Mouse (Mus musculus) midbrain, embryonic 10.5 days (tissue): Measurements from ENCODE around the gene H2afv. TPM values are rescaled to one million over a fixed set of nuclear protein-coding genes. Genes with fewer than 3 reads are reported as not detected.
A peak's percentile ranks its signal among the peaks of the same experiment; 100 is the strongest.
"Not testable (repeated sequence)": the region's sequence is repeated elsewhere in the genome, so short reads cannot be mapped to it uniquely, and the experiment has no call there.

Experiments used
- DNase-seq: peaks from one replicate; pipeline ENCODE4 v3.0.0-alpha.2; 2017; ENCODE audit warnings: low spot score
- H3K27ac ChIP-seq: fragments of 300-500 bp; sonication (generic); replicated peaks from 2 replicates; pipeline ENCODE4 v1.5.1; 2016; ENCODE audit warnings: mild to moderate bottlenecking
- H3K27me3 ChIP-seq: fragments of 300-500 bp; sonication (generic); 2 replicates; pipeline ENCODE4 v1.6.1; 2016; ENCODE audit warnings: low read depth, mild to moderate bottlenecking; ENCODE audit not compliant: poor library complexity, severe bottlenecking
- H3K36me3 ChIP-seq: fragments of 300-500 bp; sonication (generic); 2 replicates; pipeline ENCODE4 v1.6.1; 2016; ENCODE audit warnings: mild to moderate bottlenecking, moderate library complexity
- H3K4me1 ChIP-seq: fragments of 300-500 bp; sonication (generic); 2 replicates; pipeline ENCODE4 v1.6.1; 2016
- H3K4me3 ChIP-seq: fragments of 300-500 bp; sonication (generic); 2 replicates; pipeline ENCODE4 v1.5.1; 2016; ENCODE audit warnings: mild to moderate bottlenecking, moderate library complexity
- H3K9me3 ChIP-seq: fragments of 300-500 bp; sonication (generic); replicated peaks from 2 replicates; pipeline ENCODE4 v1.6.1; 2016; ENCODE audit warnings: mild to moderate bottlenecking
- WGBS: fragments of 180-500 bp; shearing (Covaris S2); methylation state at CpG from one replicate; pipeline ENCODE4 v1.1.7; 2016; 5-methylcytosine and 5-hydroxymethylcytosine counted together
- polyA plus RNA-seq: library from polyadenylated mRNA; unstranded; fragments of >200 nt; fragmentation: Nextera tagmentation; extraction: Ambion mirVana; gene quantifications from 2 replicates; pipeline ENCODE4 v1.2.1, GENCODE M21; 2016

H2afv gene
- polyA plus RNA-seq, 1 experiment from 2014 or later: 961 TPM

DNA sequence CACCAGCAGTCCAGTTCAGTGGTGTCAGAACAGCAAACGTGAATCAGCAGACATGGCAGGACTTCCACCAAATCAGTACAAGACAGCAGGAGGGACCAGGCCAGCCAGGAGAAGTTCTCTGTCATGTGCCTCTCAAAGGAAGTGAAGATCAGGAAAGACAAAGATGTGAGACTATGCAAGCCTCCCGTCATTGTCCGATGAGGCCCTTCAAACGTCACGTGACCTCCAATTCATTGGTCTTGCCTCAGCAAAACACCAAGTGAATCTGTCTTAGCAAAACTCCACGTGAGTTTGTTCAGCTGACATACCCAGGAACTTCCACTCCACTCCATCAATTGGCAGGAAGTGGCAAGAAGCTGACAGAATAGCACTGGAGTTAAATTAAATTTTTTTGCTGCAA is 11.8 kb upstream of the H2afv start:
- Histone ChIP-seq H3K27me3 (no peaks in the 10 kb centered on the region), H3K9me3 (no peaks in the 10 kb centered on the region), H3K4me1 (no peaks in the 10 kb centered on the region), H3K36me3 (no peaks in the 10 kb centered on the region), H3K4me3 (no peak overlapping the region), H3K27ac (no peak overlapping the region)
- DNase-seq: no peak
- WGBS: 87% methylated on average over 6 of the region's 6 CpGs

DNA sequence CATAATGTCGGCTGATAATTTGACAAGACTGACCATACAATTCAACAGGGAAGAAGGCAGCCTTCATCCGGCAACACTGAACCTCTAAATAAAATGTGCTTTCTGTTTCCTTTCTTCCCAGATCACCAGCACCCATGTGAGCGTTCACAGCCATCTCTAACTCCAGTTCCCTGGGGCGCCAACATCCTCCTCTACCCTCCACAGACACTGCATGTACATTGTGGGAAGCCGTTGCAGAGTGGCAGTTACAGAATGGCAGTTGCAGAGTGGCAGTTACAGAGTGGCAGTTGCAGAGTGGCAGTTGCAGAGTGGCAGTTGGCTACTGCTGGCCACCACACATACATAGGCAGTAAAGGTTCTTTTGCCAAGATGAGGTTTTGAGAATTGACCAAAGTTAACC is 3.9 kb upstream of the H2afv start:
- DNase-seq, H3K27ac ChIP-seq, H3K36me3 ChIP-seq, H3K27me3 ChIP-seq, H3K4me1 ChIP-seq, H3K4me3 ChIP-seq, H3K9me3 ChIP-seq: not testable (repeated sequence)
- 94% methylated on average over 5 of the region's 5 CpGs for WGBS

DNA sequence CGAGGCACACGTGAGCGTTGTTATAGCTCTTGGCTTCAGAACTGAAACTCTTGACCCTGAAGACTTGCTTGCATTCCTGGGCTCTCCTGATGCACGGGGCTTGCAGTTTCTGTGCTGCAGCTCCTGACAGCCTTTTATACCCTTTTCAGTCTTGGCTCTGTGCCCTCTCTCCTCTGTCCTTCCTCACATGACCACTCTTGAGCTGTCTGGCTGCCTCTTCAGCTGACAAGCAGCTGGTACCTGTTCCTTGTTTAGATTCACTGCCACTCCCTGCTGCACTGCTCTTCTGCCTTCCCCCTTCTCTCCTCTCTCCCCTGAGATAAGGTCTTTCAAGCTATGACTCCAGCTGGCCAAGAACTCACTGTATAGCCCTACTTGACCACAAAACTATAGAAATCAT is 3.2 kb upstream of the H2afv start:
- Histone ChIP-seq H3K36me3 (peaks cover 2% of the 10 kb centered on the region; the same call in 1 of the 2 replicates), H3K27me3 (no peaks in the 10 kb centered on the region), H3K4me1 (peaks cover 13% of the 10 kb centered on the region), H3K4me3 (no peak overlapping the region), H3K9me3 (no peaks in the 10 kb centered on the region), H3K27ac (no peak overlapping the region)
- no peak for DNase-seq
- 94% methylated on average over 4 of the region's 4 CpGs for WGBS

DNA sequence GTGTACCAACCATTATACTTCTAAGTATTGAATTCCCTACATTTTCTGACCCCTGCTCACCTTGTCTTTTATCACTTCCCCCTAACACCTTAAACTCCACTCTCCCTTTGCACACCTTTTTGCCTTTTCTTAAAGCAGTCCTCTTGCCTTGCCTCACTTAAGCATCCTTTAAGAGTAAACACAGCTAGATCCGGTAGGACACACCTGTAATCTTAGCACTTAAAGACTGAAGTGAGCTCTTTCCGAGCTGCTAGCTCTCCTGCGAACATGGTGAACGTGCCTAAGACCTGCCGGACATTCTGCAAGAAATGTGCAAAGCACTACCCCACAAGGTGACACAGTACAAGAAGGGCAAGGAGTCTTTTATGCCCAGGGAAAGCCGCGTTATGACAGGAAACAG is 1.7 kb upstream of the H2afv start:
- H3K36me3 ChIP-seq: peaks cover 16% of the 10 kb centered on the region
- no peaks in the 10 kb centered on the region for H3K27me3 ChIP-seq
- DNase-seq: no peak
- H3K9me3 ChIP-seq: no peaks in the 10 kb centered on the region
- peaks cover 14% of the 10 kb centered on the region for H3K4me1 ChIP-seq
- H3K27ac ChIP-seq: no peak overlapping the region
- no peak overlapping the region for H3K4me3 ChIP-seq
- 93% methylated on average over 7 of the region's 7 CpGs for WGBS

DNA sequence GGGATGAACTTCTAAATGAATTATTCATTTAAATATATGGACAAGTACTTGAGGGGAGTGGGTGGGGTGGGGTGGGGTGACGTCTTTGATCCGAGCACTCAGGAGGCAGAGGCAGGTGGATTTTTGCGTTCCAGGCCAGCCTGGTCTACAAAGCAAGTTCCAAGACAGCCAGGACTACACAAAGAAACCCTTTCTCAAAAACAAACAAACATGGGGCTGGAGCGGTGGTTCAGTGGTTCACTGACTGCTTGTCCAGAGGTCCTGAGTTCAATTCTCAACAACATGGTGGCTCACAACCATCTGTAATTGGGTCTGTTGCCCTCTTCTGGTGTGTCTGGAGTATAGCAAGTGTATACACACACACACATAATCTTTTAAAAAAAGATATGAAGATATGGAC is 1.2 kb upstream of the H2afv start:
- Histone ChIP-seq H3K4me1 (peaks cover 14% of the 10 kb centered on the region), H3K9me3 (no peaks in the 10 kb centered on the region), H3K27me3 (no peaks in the 10 kb centered on the region), H3K4me3 (no peak overlapping the region), H3K36me3 (peaks cover 20% of the 10 kb centered on the region), H3K27ac (peak overlapping the region; percentile 97)
- WGBS: 84% methylated on average over 4 of the region's 4 CpGs
- no peak for DNase-seq

DNA sequence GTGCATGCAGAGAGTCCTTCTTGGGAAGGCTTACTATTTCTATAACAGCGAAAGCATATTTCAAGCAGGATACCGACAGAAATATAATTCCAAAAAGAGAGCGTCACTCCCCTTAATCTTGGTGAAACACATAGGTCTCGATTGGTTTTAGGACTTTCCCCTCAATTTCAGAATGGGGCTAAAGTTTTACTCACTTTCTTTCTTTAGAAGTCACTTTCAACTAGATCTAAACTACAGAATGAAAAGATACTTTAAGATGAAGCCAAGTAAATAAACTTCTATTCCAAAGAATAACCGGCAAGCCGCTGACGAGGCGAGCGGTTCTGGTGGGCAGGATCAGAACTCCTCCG is 541 bp downstream of the H2afv start:
- DNase-seq: no peak
- no peaks in the 10 kb centered on the region for H3K9me3 ChIP-seq
- peak overlapping the region; percentile 97 for H3K27ac ChIP-seq
- H3K4me3 ChIP-seq: peak overlapping the region; percentile 75
- WGBS: 0% methylated on average over 10 of the region's 10 CpGs
- no peaks in the 10 kb centered on the region for H3K27me3 ChIP-seq
- H3K4me1 ChIP-seq: peaks cover 14% of the 10 kb centered on the region
- H3K36me3 ChIP-seq: peaks cover 34% of the 10 kb centered on the region

DNA sequence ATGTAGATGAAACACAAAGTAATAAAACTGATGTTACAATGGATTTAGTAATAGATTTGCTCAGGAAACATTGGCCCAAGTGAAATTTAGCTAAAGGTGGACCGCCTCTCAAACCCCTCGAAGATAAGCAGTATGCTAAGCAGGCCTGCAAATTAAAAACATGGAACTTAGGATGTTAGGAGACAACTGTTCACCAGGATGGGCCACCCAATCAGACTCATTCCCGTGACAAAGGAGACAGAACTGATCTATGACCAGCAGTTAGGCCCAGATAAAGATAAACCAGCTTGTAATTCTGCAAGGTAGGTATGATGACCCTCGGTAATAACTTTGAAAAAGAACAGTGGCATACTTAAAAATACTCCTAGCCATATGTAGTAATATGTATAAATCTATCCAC is 1.1 kb downstream of the H2afv start:
- WGBS: 75% methylated on average over 4 of the region's 4 CpGs
- peak overlapping the region; percentile 75 for H3K4me3 ChIP-seq
- peak overlapping the region; percentile 97 for H3K27ac ChIP-seq
- H3K4me1 ChIP-seq: peaks cover 14% of the 10 kb centered on the region
- H3K9me3 ChIP-seq: no peaks in the 10 kb centered on the region
- no peak for DNase-seq
- H3K36me3 ChIP-seq: peaks cover 40% of the 10 kb centered on the region
- no peaks in the 10 kb centered on the region for H3K27me3 ChIP-seq

DNA sequence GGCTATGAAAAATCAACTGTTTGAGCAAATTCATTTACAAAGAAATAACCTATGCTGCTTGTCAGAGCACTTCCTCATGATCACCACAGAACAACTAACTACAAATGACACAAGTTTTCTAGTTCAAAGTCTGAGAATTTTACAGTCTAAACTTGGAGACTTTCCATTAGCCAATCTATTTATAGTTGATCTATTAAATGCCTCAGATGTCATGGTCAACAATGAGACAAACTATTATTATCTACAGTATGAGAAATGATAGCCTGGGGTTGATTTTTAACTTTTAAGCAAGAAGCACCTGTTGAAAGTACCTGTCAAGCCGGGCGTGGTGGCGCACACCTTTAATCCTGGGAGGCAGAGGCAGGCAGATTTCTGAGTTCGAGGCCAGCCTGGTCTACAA is 1.7 kb downstream of the H2afv start:
- Histone ChIP-seq H3K9me3 (no peaks in the 10 kb centered on the region), H3K4me3 (peak overlapping the region; percentile 75), H3K4me1 (peaks cover 14% of the 10 kb centered on the region), H3K27ac (no peak overlapping the region), H3K27me3 (no peaks in the 10 kb centered on the region), H3K36me3 (peaks cover 46% of the 10 kb centered on the region)
- DNase-seq: no peak
- WGBS: 96% methylated on average over 4 of the region's 4 CpGs

DNA sequence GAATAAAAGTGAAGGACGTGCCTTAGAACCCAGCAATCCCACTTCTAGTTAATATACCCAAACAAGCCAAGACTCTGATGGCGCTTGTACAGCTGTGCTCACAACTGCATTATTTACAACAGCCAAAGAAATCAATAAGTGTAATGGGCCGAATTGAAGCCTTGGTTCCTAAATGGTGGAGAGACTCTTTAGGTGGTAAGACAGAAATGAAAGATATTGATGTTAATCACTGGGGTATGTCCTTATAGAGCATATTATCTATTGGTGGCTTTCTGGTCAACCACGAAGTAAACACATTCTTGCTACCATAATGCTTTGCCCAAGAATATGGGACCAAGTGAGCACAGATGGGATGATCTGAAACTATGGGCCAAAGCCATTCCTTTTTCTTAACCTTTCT is 4.1 kb downstream of the H2afv start:
- no peaks in the 10 kb centered on the region for H3K9me3 ChIP-seq
- H3K27me3 ChIP-seq: no peaks in the 10 kb centered on the region
- H3K4me1 ChIP-seq: peaks cover 11% of the 10 kb centered on the region
- DNase-seq: no peak
- peaks cover 70% of the 10 kb centered on the region for H3K36me3 ChIP-seq
- 93% methylated on average over 4 of the region's 4 CpGs for WGBS
- H3K4me3 ChIP-seq: no peak overlapping the region
- H3K27ac ChIP-seq: no peak overlapping the region

DNA sequence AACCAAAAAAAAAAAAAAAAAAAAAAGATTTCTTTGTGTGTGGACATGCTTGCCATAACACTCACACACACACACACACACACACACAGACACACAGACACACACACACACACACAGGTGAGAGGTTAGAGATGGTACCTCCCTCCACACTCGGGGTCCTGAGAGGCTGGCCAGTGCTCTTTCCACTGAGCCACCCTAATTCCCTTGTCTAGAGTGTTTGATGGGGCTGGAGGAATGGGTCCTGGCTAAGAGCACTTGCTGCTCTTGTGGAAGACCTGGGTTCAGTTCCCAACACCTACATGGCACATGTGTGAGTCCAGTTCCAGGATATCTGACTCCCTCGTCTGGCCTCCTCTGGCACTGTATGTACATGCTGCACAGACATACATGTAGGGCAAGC is 6.6 kb downstream of the H2afv start:
- Histone ChIP-seq H3K4me1 (peaks cover 2% of the 10 kb centered on the region; the same call in 1 of the 2 replicates), H3K9me3 (no peaks in the 10 kb centered on the region), H3K36me3 (peaks cover 94% of the 10 kb centered on the region), H3K27me3 (no peaks in the 10 kb centered on the region), H3K4me3 (no peak overlapping the region), H3K27ac (no peak overlapping the region)
- WGBS: 89% methylated on average over 2 of the region's 2 CpGs
- no peak for DNase-seq

DNA sequence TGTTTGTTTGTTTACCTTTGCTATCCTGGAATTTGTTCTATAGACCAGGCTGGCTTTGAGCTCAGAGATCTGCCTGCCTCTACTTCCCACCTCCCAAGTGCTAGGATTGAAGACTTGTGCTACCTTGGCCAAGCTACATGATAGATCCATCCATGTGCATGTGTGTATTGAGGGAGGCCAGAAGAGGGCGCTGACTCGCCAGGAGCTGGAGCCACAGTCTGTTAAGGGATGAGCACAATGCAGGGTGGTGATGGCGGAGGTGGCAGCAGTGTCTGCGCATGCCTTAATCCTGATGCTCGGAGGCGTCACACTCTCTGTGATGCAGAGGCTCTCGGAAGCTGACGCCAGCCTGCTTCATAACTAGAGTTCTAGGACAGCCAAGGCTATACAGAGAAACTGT is 7.8 kb downstream of the H2afv start:
- no peaks in the 10 kb centered on the region for H3K9me3 ChIP-seq
- no peak overlapping the region for H3K27ac ChIP-seq
- H3K36me3 ChIP-seq: peaks cover 96% of the 10 kb centered on the region
- H3K4me1 ChIP-seq: no peaks in the 10 kb centered on the region
- H3K4me3 ChIP-seq: no peak overlapping the region
- DNase-seq: peak; percentile 51
- WGBS: 71% methylated on average over 8 of the region's 8 CpGs
- H3K27me3 ChIP-seq: no peaks in the 10 kb centered on the region

DNA sequence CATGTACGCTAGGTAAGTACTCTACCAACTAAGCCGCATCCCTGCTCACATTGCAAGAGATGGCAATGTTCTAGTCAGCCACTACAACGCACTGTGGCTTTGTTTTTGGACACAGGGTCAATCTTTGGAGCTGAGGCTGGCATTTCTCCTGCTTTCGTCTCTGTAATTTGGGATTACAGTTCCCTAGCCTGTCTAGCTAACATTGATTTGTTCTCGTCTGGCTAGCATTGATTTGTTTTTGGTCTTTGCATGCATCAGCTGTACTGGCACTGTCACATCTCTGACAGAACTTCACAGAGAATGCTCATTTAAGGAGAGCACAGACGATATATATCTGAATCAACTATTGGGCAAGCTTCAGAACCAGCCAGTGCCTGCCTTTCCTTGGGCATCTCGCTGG is 14.1 kb downstream of the H2afv start:
- WGBS: 95% methylated on average over 7 of the region's 7 CpGs
- DNase-seq: no peak
- H3K4me3 ChIP-seq: no peak overlapping the region
- no peaks in the 10 kb centered on the region for H3K4me1 ChIP-seq
- H3K27ac ChIP-seq: no peak overlapping the region
- H3K27me3 ChIP-seq: no peaks in the 10 kb centered on the region
- H3K36me3 ChIP-seq: peaks cover 98% of the 10 kb centered on the region
- no peaks in the 10 kb centered on the region for H3K9me3 ChIP-seq

DNA sequence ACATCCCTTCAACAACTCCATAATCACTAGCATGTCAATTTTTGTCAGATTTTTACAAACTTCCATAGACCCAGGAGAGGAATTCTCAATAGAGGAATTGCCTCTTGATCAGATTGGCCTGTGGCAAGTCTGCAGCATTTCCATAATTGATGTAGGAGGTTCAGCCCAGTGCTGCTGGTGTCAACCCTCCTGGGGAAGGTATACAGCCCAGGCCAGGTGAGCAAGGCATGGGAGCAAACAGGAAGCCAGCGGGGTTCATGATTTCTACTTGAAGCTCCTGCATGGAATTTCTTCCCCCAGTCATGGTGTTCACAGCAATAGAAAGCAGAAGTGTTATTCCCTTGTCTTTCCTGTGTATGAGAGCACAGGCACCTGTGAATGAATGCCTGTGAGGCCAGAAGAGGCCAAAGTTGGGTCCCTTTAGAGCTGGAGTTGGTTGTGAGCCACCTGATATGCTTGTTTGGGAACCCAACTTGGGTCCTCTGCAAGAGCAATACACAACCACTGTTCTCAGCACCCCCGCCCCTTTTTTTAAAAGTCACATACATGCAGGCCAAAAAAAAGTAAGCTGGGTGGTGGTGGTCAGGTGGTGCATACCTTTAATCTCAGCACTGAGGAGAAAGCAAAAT is 23.4 kb downstream of the H2afv start:
- DNase-seq: no peak
- WGBS: 69% methylated on average over 2 of the region's 2 CpGs

DNA sequence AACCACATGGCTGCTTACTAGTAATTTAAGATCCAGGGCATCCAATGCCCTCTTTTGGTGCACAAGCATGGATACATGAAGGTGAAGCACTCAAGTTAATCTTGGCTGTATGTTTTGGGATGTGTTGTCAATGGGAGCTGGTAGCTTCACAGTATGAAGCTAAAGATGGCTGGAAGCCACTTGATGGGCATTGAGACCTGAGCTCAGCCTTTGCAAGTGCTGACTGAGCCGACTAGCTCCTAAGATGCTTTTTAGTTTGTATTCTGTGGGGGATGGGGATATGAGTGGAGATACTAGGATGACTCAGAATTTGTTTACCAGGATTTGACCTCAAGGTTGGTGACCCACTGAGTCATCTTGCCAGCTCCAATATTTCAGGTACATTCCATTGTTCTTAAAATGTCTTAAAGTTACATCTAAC is 23.9 kb downstream of the H2afv start:
- no peaks in the 10 kb centered on the region for H3K27me3 ChIP-seq
- peaks cover 21% of the 10 kb centered on the region for H3K4me1 ChIP-seq
- no peak overlapping the region for H3K4me3 ChIP-seq
- 40% methylated on average over 1 of the region's 1 CpGs for WGBS
- H3K36me3 ChIP-seq: peaks cover 84% of the 10 kb centered on the region
- no peak overlapping the region for H3K27ac ChIP-seq
- no peaks in the 10 kb centered on the region for H3K9me3 ChIP-seq
- DNase-seq: no peak

More for the DNA sequence above, 23.4 kb downstream of the H2afv start:
- H3K9me3 ChIP-seq: no peaks in the 10 kb centered on the region
- no peaks in the 10 kb centered on the region for H3K27me3 ChIP-seq
- H3K27ac ChIP-seq: no peak overlapping the region
- H3K36me3 ChIP-seq: peaks cover 88% of the 10 kb centered on the region
- H3K4me3 ChIP-seq: no peak overlapping the region
- H3K4me1 ChIP-seq: peaks cover 19% of the 10 kb centered on the region
